Mouse (Mus musculus) brain, adult 2 months (tissue): ENCODE measurements around the gene 4833439L19Rik.

Experiments
- DNase-seq: peaks from one replicate; pipeline ENCODE4 v3.0.0; 2011; ENCODE audit warnings: low read depth, low spot score

Gene 4833439L19Rik

DNA sequence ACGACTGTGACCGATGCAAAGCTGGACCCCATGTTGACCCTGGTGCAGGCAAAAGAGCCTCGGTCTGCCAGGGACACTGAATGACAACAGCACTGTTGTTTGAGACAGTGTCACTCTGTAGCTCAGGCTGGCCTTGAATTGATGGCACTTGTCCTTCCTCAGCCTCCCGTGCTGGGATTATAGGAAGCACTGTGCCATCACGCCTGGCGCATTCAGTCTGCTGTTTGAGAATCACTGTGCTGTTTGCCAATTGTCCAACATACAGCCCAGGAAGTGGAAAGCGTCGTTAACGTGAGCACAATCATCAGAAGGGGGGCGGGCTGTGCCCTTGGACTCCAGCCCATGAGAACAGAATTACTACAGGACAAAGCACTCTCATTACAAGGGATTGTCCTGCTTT lies 16.9 kb upstream of the 4833439L19Rik start:
- DNase-seq = peak; percentile 64

DNA sequence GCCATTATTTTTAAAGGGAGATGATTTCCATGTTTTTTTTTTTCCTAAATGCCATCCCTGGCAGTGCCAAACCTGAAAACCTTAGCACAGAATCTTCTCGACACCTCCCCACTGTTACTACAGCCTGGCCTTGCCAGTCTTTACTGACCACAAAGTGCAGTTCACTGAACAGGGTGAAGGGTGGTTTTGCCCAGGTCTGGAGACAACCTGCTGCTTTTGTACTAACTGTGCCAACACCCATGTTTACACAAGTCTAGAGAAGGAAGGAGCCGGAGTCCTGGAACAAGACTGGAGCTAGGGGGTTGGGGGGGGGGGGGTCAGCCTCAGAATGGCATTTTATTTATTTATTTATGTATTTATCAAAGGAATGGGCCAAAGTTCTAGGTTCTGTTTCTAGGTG lies 16.1 kb upstream of the 4833439L19Rik start:
- no peak for DNase-seq

DNA sequence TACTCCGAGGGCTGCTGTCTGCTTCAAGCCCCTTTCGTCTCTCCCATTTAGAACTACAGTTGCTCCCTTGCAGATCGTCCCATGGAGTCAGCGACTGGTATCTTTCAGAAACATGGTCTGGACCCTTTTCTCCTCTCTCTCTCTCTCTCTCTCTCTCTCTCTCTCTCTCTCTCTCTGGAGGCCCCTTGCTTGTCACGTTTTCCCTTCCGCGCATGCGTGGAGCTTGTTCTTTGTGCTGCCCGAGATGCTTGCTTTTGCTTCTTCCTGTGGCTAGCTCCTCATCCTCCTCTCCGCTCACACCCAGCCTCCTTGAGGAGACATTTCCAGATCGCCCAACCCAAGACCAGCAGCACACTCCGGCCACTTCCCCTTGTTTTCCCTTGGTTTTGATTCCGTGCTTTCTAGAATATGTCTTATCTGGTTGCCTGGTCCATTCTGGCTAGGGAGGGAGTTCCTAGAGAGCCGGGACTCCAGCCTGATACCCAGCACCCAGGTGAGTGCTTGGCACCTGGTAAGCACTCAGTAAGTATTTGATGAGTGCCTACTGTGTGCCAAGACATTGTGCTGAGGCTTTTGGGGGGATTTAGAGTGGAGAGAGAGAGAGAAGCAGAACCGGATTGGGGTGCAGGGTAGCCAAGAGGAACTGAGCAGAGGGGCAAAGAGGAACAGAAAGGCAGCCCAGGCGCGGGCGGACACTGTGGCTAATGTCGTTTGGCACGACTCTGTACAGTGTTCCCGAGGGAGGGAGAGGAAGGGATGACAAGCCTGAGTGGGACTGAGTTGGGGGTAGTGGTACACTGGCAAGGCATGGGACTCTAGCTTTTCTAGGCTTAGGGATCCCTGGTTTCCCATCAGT lies 12.6 kb upstream of the 4833439L19Rik start:
- DNase-seq = no peak

DNA sequence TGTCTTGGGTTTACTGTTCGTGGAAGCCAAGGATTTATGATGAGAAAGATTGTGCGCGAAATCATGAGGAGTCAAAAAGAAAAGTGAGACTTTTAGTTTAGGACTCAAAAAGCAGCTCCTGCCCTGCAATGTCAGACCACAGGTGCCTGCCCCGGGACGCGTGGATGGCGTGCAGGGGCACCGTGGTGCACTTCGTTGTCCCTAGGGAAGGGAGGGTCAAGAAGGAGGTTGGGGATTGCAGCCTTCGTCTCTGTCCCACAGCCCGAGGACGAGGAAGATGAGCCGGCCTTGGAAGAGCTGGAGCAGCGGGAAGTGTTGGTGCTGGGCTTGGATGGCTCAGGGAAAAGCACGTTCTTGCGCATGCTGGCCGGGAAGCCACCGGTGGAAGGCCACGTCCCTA lies 10.3 kb upstream of the 4833439L19Rik start:
- DNase-seq = no peak

DNA sequence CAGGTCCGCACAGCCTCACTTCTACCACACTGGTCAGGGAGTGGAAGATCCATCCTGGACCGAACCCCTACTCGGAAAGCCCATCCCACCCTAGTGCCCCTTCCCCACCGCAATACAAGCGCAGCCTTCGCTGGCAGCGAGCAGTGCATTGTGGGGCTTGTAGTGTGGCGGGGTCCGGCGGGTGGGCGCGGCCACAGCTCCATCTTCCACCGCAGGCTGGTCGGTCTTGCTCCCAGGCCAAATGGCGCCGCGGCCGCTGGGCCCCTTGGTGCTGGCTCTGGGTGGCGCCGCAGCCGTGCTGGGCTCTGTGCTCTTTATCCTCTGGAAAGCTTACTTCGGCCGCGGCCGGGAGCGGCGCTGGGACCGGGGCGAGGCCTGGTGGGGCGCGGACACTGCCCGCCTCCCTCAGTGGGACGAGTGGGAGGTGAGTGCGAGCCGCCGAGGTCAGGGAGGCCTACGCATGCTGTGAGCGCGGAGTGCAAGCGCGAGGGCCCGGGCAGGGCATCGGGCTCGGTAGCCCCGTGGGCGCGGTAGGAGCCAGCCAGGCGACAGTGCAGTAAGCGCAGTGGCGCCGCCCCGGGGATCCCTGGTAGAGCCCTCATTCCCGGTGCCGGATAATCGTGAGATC lies 9.7 kb upstream of the 4833439L19Rik start, which contains the start of gene Arl10:
TSS of gene Arl10 (plus strand) at position 162 of the 628 bp plus-strand sequence.
- peak; percentile 82 for DNase-seq

DNA sequence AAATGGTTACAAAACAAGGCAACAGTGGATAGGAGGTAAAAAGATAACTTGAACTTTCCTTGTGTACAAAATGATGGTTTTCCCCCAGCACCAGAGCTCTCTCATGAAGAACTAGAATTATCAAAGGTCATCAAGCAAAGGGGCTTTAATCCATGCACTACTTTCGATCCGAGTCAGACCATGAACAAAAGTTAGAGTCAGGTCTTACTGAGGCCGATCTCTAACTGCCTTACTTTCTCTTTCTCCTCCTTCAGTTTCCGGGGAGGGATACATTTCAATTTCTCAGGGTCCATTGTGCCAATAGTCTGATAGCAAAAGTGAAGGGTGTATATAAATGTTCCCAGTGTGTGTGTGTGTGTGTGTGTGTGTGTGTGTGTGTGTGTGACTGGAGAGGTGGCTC lies 7.4 kb upstream of the 4833439L19Rik start:
- no peak for DNase-seq

DNA sequence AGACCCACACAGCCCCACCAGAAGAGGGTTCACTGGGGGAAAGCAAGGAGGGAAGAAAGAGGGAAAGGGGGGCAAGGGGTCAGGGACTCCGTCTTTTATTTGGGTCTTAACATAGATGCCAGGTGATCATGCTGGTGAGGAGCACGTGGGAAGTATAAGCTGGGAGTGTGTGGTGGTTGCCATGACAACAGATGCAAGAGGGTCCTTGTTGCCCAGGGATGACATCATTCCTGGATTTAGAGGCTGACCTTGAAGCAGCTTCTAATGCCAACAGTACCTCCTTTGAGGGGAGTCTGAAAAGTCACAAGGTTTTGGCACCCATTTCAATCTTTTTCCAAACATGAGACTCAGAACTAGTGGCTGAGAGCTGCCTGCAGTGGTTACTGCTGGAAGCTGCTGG lies 6.4 kb upstream of the 4833439L19Rik start:
- peak; percentile 46 for DNase-seq

DNA sequence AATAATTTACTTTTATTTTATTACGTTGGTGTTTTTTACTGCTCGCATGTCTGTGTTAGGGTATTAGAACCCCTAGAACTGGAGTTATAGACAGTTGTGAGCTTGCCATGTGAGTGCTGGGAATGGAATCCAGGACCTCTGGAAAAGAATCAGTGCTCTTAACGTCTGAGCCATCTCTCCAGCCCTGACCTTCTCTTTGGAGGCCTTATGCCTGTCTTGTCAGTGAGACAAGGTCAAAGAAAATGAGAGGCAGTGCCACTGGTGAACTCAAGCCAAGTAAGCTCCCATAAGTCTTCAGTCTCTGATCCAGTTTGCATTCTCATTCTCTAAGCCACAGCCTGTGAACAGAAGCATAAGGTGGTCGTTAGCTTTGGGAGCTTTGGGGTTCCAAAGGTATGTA lies 5.5 kb upstream of the 4833439L19Rik start:
- DNase-seq = no peak

DNA sequence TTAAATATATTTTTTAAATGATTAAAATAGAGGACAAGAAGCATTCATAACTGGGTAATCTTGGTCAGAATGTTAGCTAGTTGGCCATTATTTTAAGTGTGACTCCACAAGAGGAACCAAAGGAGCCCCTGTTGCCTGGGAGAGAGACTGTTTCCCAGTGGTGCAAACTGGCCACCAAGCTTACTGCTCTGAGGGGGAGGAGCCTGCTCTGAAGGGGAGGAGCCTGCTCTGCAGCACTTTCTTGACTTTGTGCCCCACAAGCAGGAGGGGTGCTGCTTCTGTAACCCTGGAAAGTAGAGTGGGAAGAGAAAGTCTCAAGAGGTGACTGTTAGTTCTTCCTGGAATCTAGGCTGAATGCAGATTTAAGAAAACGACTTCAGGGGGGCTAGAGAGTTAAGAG lies 4.0 kb upstream of the 4833439L19Rik start:
- no peak for DNase-seq

DNA sequence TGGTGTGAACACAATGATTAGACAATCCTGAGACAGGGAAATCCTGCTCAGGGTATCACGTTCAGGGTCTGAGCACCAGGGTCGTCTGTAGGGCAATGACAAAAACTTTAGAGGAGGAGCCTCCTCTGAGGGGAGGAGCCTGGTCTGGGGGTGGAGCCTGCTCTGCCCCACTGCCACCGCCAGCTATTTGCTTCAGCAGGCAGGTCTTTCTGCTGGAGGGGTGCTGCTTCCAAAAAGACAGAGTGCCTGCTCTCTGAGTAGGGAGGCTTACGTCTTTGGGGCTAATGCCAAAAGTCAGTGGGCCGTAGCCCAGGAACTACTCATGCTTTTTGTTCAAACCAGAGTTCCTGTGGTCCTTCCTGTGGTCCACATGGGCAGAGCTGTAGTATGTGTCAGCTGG lies 3.1 kb upstream of the 4833439L19Rik start:
- no peak for DNase-seq

DNA sequence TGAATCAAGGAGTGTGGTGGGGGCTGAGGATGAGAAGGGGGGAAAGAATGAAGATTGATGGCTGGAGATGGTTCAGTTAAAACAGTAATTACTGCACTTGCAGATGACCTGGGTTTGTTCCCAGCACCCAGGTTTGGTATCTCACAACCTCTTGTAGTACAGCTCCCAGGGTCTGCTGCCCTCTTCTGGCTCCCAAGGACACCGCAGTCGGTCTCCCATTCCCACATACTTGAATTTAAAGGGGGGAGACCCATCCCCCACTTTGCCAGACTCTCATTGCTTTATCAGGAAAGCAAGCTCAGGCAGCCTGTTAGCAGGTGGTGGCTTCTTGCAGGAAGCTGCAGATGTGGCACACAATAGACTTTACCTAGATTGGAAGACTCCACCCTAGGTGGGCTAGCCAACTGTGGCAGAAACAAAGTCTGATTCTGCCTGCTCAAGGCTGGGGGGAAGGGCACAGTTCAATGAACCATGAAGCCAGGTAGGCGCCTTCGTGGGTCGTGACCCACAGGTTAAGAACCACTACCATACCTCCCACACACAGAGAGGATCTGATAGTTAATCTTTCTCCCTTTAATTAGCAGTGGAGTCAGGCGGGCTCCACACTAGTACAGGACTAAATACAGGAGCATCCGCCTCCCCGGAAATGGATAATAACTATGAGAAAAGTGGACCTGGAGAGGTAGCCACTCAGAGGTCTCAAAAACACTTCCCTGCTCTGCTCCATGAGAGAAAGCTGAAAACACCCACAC lies 535 bp upstream of the 4833439L19Rik start:
- peak; percentile 71 for DNase-seq

DNA sequence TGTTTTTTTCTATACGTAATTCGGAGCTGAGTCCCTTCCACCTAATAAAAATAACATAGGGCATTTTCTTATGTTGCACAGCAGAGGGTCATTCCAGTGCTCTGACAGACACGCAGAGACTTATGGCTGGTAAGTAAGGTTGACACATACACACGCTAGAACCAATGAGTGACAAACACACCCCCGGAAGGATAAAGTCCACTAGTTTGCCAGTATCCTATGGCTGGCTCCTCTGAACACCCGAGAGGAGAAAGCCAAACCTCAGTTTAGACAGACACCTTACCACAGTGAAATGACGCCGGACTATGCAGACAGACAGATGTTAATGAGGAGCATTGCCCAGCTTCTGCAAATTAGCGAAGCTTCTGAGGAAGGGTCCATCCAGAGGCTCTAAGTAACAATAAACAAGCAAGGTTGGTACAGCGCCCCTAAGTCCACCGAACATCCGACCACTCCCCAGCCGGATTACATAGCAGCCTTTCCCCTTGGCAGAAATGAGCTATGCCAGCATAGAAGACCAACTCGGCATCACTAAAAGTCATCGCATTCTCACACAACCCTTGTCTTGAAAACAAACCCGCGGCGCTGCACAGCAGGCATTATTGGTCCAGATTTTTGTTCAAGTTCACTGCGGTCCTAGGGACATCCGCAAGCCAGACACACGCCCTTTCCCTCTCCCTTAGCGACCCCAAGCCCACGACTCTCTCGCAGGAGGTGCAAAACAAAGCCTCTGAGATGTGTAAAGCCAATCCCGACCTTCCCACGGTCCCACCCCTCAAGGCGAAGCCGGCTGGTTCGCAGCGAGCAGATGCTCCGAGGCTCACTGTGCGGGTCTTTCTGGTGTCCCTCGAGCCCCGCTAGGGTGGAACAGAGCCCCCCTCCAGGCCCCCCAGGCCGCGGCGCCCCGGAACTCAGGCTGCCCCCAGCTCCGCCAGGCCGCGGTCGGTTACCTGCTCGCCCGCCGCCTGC lies 719 bp downstream of the 4833439L19Rik start:
- DNase-seq = peak; percentile 29

DNA sequence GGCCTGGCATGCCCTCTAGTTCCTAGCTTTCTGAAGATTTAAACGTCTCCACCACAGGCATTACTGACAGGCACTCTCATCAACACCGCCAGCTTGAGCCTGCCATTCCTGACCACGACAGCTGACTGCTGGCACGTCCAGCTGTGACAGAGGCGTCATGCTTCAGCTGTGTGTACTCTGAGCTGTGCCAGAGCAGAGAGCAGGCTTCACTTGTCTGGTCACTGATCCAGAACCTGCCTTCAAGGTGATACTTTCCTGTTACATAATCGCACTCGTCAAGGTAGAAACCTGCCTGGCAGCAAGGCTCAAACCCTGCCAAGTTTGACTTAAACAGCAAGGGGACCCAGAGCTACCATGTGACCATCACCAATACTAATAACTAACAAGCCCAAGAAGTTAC lies 2.7 kb downstream of the 4833439L19Rik start:
- DNase-seq = peak; percentile 27

DNA sequence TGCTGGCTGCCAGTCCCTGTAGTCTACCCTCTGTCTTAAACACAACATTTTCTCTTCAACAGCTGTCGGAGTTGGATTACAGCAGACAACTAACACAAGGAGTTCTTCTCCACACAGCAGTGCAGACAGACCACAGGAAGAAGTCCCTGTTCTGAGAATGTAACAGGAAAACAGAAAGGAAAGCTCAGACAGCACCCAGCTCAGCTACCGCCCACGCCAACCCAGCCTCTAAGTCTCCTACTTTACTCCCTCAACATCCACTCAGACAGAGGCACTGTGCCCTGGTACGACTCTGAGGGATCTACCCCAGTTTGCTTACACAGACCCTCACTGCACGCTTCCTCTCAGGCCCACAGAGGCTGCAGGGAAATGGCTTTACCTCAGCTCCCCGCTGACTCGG lies 4.6 kb downstream of the 4833439L19Rik start:
- DNase-seq = peak; percentile 69

DNA sequence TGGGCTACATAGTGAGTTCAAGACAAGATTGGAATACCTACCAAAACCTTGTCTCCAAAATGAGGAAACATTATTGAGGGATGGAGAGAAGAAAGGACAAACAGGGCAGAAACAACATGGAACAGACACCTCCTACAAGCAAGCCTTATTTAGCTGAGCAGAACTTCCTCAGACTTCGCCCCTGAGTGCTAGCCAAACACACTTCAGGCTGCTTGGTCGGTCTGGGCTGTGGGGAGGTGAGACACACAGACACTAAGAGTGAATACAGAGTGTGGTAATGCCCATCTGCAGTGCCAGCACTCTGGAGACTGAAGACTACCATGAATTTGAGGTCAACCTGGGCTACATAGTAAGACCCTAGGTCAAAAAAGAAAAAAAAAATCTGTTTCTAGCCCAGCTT lies 5.6 kb downstream of the 4833439L19Rik start:
- peak; percentile 53 for DNase-seq

DNA sequence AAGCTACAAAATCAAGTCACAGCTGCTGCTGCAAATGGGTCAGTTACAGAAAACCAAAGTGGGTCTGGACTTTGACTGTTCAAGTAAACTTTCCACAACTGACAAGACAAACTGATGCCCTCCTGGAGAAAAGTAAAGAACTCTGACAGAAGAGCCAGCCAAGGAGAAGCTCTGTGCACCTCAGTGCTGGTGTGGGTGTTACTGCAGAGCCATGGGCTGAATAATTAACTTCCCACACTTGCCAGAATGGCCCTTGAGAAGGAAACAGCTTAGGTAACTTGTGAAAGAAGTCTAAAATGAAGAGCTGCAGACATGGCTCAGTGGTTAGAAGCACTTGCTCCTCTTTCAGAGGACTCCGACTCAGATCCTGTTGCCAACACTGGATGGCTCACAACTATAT lies 7.6 kb downstream of the 4833439L19Rik start:
- peak; percentile 59 for DNase-seq

DNA sequence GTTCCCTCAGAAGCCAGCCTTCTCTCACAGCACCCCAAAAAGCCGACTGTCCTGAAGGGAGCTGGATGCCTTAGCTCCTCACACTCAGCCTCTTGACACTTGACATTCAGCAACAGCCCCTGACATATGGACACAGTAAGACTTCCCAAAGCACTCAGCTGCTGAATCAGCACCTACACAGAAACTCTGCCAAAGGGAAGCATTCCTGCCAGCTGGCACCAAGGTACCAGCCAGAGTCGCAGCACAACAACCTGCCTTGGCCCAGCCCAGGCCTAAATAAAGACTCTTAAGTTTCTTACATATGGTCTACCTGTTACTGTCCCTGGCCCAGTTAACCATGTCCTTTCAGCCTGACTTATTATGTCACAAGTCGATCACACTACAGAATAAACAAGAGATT lies 8.4 kb downstream of the 4833439L19Rik start:
- peak; percentile 98 for DNase-seq

DNA sequence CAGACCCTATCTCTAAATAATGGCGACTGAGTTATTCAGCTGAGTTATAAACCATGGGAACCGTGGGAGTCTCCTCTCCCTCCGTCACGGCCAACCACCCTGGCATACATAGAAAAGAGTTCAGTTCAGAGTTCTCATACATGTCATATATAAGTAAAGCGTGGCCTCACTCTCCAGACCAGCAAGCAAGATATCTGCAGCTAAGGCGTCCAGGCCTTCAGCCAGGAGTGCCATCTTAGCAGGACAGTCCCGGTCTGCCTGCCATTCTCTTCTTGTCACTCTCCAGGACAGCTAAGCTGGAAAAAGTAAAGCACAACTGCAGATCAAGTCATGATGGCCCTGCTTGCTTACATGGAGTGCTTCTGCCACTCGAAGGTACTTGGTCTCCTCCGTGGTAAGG lies 9.1 kb downstream of the 4833439L19Rik start:
- DNase-seq = no peak

DNA sequence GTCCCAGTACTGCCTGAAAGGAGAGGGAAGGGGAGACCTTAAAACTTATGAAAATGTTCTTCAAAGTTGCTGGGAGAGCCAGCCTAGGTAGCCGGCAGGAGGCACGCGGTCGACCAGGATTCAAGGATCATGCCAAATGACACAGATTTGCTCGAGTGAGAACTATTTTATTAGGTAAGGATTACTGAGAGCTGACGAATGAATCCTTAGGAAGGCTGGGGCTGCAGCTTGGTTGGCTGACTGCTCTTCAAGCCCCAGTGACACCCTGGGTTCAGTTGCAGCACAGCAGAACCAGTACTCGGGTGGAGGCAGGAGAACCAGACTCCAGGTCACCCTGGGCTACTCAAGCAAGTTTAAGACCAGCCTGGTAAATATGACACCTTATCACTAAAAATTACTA lies 17.2 kb downstream of the 4833439L19Rik start:
- DNase-seq = no peak

DNA sequence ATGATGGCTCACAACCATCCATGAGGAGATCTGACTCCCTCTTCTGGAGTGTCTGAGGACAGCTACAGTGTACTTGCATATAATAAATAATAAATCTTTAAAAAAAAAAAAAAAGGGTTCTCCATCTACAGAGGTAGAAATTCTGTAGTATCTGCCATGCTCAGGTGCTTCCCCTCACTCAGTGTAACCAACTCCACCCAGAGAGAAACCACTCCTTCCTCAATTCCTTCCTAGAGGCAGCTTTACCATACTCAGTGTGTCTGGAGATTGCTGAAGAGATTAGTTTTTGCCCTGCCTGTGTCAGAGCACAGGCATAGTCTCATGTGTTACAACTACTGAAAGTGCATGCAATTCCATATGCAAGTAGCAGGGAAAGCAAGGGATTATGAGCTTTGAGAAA lies 33.1 kb downstream of the 4833439L19Rik start:
- no peak for DNase-seq

DNA sequence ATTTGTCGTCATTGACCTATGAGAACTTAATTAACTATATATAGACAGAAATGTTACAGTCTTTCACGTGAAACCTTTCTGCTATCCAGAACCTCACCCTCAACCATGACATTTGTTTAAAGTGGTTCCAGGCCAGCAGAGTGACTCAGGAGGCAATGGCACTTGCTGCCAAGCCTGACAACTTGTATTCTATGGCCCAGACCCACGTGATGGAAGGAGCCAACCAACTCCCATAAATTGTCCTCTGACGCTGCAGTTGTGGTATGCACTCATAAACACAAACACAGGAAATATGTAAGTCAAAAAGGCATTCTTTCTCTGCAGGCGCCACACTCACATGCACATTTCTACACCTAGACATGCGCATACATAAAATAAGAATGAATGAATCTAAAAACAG lies 38.1 kb downstream of the 4833439L19Rik start:
- DNase-seq = no peak
